Mouse (Mus musculus): Measurements from ENCODE around the gene Chka.

DNA sequence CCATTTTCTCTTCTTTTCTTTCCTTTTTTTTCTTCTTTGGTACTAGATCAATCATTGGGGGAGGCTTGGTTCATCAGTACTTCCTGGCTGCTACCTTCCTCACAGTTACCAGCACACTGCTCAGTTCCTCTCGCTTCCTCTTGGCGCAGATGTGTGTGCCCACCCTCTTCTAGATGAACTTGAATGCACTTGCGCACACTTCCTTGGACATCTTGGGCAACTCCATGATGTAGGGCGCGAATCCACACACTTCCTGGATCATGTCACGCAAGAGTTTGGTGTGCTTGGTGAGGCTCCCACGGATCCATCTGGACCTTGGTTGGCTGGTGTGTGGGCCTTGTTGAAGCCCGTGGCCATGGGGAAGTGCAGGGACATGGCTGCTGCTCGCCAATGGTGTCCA is 80.1 kb downstream of the Chka start:
- TF ChIP-seq CTCF (conservative IDR thresholded peaks at IDR 0.05 in 1 of 2, IDR thresholded peaks at IDR 0.05 in 1 of 2; ENCODE audit: low read depth in 2 of 2, low read length in 2 of 2): no peak
- TF ChIP-seq EP300 (IDR thresholded peaks at IDR 0.05; ENCODE audit: low read length): no peak
- no peak for TF ChIP-seq POLR2AphosphoS2 (IDR thresholded peaks at IDR 0.05; ENCODE audit: low read depth, low read length)
